In genomic region chr2:149925911-149926310, GRCm38 (mm10) we compare ENCODE assay signal across 17 mouse cellular contexts.
"Had no signal": no experiment of that assay in that cellular context is flagged by ENCODE, and none has a peak within 500 bp of the region (broad histone marks: within the 10 kb centered on the region; RNA-seq: fewer than 3 reads in every experiment).

No protein-coding gene starts in this region.

- H3K4me2 ChIP-seq: lung, embryonic 14.5 days; midbrain, embryonic 13.5 days; midbrain, embryonic 15.5 days; neural tube, embryonic 13.5 days; neural tube, embryonic 15.5 days; stomach, embryonic 15.5 days had no signal

- H3K4me1 ChIP-seq: midbrain, embryonic 13.5 days; midbrain, embryonic 15.5 days; neural tube, embryonic 13.5 days; stomach, embryonic 15.5 days had no signal

- H3K9ac ChIP-seq: liver, embryonic 14.5 days; lung, embryonic 14.5 days; midbrain, embryonic 13.5 days; midbrain, embryonic 15.5 days; neural tube, embryonic 13.5 days; neural tube, embryonic 15.5 days; stomach, embryonic 15.5 days had no signal

- DNase-seq: lung, adult 18-20 months; lung, embryonic 14.5 days; lung, postnatal 10 days; lung, postnatal 4 days; retina, postnatal 1 day; right cerebral cortex, adult 18-20 months; thymus, adult 2 months; thymus, postnatal 25 days had no signal

- H3K36me3 ChIP-seq: midbrain, embryonic 10.5 days; midbrain, embryonic 13.5 days; midbrain, embryonic 15.5 days; neural tube, embryonic 13.5 days; neural tube, embryonic 15.5 days; stomach, embryonic 15.5 days had no signal

- H3K27me3 ChIP-seq: midbrain, embryonic 13.5 days; midbrain, embryonic 15.5 days; neural tube, embryonic 13.5 days; neural tube, embryonic 15.5 days; stomach, embryonic 15.5 days had no signal

- ATAC-seq: midbrain, embryonic 13.5 days; midbrain, embryonic 15.5 days had no signal

- H3K4me3 ChIP-seq: midbrain, embryonic 10.5 days; midbrain, embryonic 13.5 days; midbrain, embryonic 15.5 days; myocyte; neural tube, embryonic 13.5 days; neural tube, embryonic 15.5 days; stomach, embryonic 15.5 days had no signal

- H3K27ac ChIP-seq: liver, embryonic 14.5 days; midbrain, embryonic 10.5 days; midbrain, embryonic 13.5 days; midbrain, embryonic 15.5 days; neural tube, embryonic 13.5 days; neural tube, embryonic 15.5 days; stomach, embryonic 15.5 days; stomach, postnatal 0 days had no signal

- H3K9me3 ChIP-seq: midbrain, embryonic 10.5 days; midbrain, embryonic 13.5 days; midbrain, embryonic 15.5 days; neural tube, embryonic 13.5 days; neural tube, embryonic 15.5 days; stomach, embryonic 15.5 days had no signal
